Mouse (Mus musculus) forebrain, embryonic 11.5 days (tissue): ENCODE measurements at regions not wholly inside any gene's neighbourhood (a gene's known extent, or its start where the extent isn't known, plus 50 kb on each side); places are given as distances from the start of the nearest gene placed in this dataset.

Source experiments
- ATAC-seq: fragments of 200-750 bp; cut with Nextera tagmentation; replicated peaks from 2 replicates; pipeline ENCODE4 v1.8.0; 2017; ENCODE audit warnings: moderate TSS enrichment; ENCODE audit not compliant: low FRiP score
- DNase-seq: peaks from one replicate; pipeline ENCODE4 v3.0.0-alpha.2; 2017; ENCODE audit warnings: low spot score
- H3K27ac ChIP-seq: fragments of 300-500 bp; sonication (generic); 2 replicates; pipeline ENCODE4 v1.5.1; 2014; ENCODE audit warnings: low read depth, low read length
- H3K27me3 ChIP-seq: fragments of 300-500 bp; sonication (generic); 2 replicates; pipeline ENCODE4 v1.6.1; 2014; ENCODE audit warnings: mild to moderate bottlenecking, low read length, mixed read lengths; ENCODE audit not compliant: control insufficient read depth, insufficient read depth
- H3K36me3 ChIP-seq: fragments of 300-500 bp; sonication (generic); 2 replicates; pipeline ENCODE4 v1.6.1; 2014; ENCODE audit warnings: mild to moderate bottlenecking, low read length, moderate library complexity, mixed read lengths; ENCODE audit not compliant: control insufficient read depth, insufficient read depth
- H3K4me1 ChIP-seq: fragments of 300-500 bp; sonication (generic); replicated peaks from 2 replicates; pipeline ENCODE4 v1.6.1; 2014; ENCODE audit warnings: low read length, mixed read lengths; ENCODE audit not compliant: control insufficient read depth, insufficient read depth
- H3K4me2 ChIP-seq: fragments of 300-500 bp; sonication (generic); 2 replicates; pipeline ENCODE4 v1.6.1; 2014; ENCODE audit warnings: low read depth, mild to moderate bottlenecking, low read length, moderate library complexity, mixed read lengths; ENCODE audit not compliant: severe bottlenecking
- H3K4me3 ChIP-seq: fragments of 300-500 bp; sonication (generic); 2 replicates; pipeline ENCODE4 v1.5.1; 2014; ENCODE audit warnings: low read depth, low read length
- H3K9ac ChIP-seq: fragments of 300-500 bp; sonication (generic); 2 replicates; pipeline ENCODE4 v1.6.1; 2014; ENCODE audit warnings: low read length
- H3K9me3 ChIP-seq: fragments of 300-500 bp; sonication (generic); 2 replicates; pipeline ENCODE4 v1.6.1; 2016; ENCODE audit warnings: low read length, mixed read lengths; ENCODE audit not compliant: control insufficient read depth
- WGBS: fragments of 180-500 bp; shearing (Covaris S2); extraction: QIAGEN DNeasy Blood & Tissue Kit; methylation state at CpG from one replicate; pipeline ENCODE4 v1.1.7; 2014; 5-methylcytosine and 5-hydroxymethylcytosine counted together

- no peak overlapping the region for H3K4me3 ChIP-seq
- 72% methylated on average over 4 of the region's 4 CpGs for WGBS
- H3K4me2 ChIP-seq, result no peak overlapping the region
- no peaks in the 10 kb centered on the region for H3K27me3 ChIP-seq
- ATAC-seq, result no peak
- H3K9ac ChIP-seq, result no peak overlapping the region
- H3K4me1 ChIP-seq, result no peaks in the 10 kb centered on the region
- H3K9me3 ChIP-seq, result no peaks in the 10 kb centered on the region
- no peak overlapping the region for H3K27ac ChIP-seq
- H3K36me3 ChIP-seq, result no peaks in the 10 kb centered on the region
- no peak for DNase-seq
Observed at GRCm38 (mm10) chr4:31395538-31395937, 568.4 kb upstream of the Map3k7 start.

- H3K9ac ChIP-seq, result no peak overlapping the region
- no peaks in the 10 kb centered on the region for H3K9me3 ChIP-seq
- DNase-seq (no peak), ATAC-seq (no peak)
- no peaks in the 10 kb centered on the region for H3K27me3 ChIP-seq
- no peaks in the 10 kb centered on the region for H3K36me3 ChIP-seq
- H3K4me3 ChIP-seq, result no peak overlapping the region
- H3K4me1 ChIP-seq, result no peaks in the 10 kb centered on the region; the same call in 1 of the 2 replicates
- WGBS, result 71% methylated on average over 8 of the region's 8 CpGs
- no peak overlapping the region for H3K27ac ChIP-seq
- no peak overlapping the region for H3K4me2 ChIP-seq
Observed at GRCm38 (mm10) chr4:31403976-31404375, 559.9 kb upstream of the Map3k7 start.

- no peak for DNase-seq
- Histone ChIP-seq H3K4me2 (no peak overlapping the region), H3K36me3 (no peaks in the 10 kb centered on the region), H3K4me1 (no peaks in the 10 kb centered on the region; the same call in 1 of the 2 replicates), H3K9me3 (no peaks in the 10 kb centered on the region), H3K9ac (no peak overlapping the region), H3K27ac (no peak overlapping the region), H3K4me3 (no peak overlapping the region), H3K27me3 (no peaks in the 10 kb centered on the region)
- 76% methylated on average over 16 of the region's 16 CpGs for WGBS
- ATAC-seq, result no peak
Observed at GRCm38 (mm10) chr4:31404840-31405714, 558.8 kb upstream of the Map3k7 start.

- ATAC-seq, result no peak
Observed at GRCm38 (mm10) chr4:31410157-31410556, 553.7 kb upstream of the Map3k7 start.

GRCm38 (mm10) chr4:31411770-31412525 lies 551.9 kb upstream of the Map3k7 start:
- H3K9ac ChIP-seq, result no peak overlapping the region
- H3K4me3 ChIP-seq, result no peak overlapping the region
- H3K4me2 ChIP-seq, result no peak overlapping the region
- no peaks in the 10 kb centered on the region for H3K4me1 ChIP-seq
- H3K27me3 ChIP-seq, result no peaks in the 10 kb centered on the region
- no peaks in the 10 kb centered on the region for H3K36me3 ChIP-seq
- ATAC-seq, result no peak
- DNase-seq, result no peak
- H3K27ac ChIP-seq, result no peak overlapping the region
- no peaks in the 10 kb centered on the region for H3K9me3 ChIP-seq
- 88% methylated on average over 9 of the region's 9 CpGs for WGBS

More at GRCm38 (mm10) chr4:31410157-31410556, 553.7 kb upstream of the Map3k7 start:
- Histone ChIP-seq H3K36me3 (no peaks in the 10 kb centered on the region), H3K27me3 (no peaks in the 10 kb centered on the region), H3K27ac (no peak overlapping the region), H3K4me1 (no peaks in the 10 kb centered on the region), H3K9me3 (no peaks in the 10 kb centered on the region), H3K4me3 (no peak overlapping the region), H3K4me2 (no peak overlapping the region), H3K9ac (no peak overlapping the region)
- no peak for DNase-seq
- WGBS, result 78% methylated on average over 3 of the region's 3 CpGs

- Histone ChIP-seq H3K27me3 (no peaks in the 10 kb centered on the region), H3K9ac (no peak overlapping the region), H3K27ac (no peak overlapping the region), H3K36me3 (no peaks in the 10 kb centered on the region), H3K4me3 (no peak overlapping the region), H3K4me2 (no peak overlapping the region), H3K9me3 (no peaks in the 10 kb centered on the region), H3K4me1 (no peaks in the 10 kb centered on the region)
- 96% methylated on average over 4 of the region's 4 CpGs for WGBS
- no peak for DNase-seq
- ATAC-seq, result no peak
Observed at GRCm38 (mm10) chr4:31417161-31417560, 546.7 kb upstream of the Map3k7 start.

GRCm38 (mm10) chr4:31419240-31419639 lies 544.7 kb upstream of the Map3k7 start:
- H3K4me1 ChIP-seq, result no peaks in the 10 kb centered on the region
- 10% methylated on average over 6 of the region's 6 CpGs for WGBS
- DNase-seq (peak; percentile 76), ATAC-seq (peak; percentile 64)
- H3K9ac ChIP-seq, result no peak overlapping the region
- no peaks in the 10 kb centered on the region for H3K9me3 ChIP-seq
- H3K4me3 ChIP-seq, result no peak overlapping the region
- no peaks in the 10 kb centered on the region for H3K27me3 ChIP-seq
- H3K4me2 ChIP-seq, result no peak overlapping the region
- H3K27ac ChIP-seq, result no peak overlapping the region
- no peaks in the 10 kb centered on the region for H3K36me3 ChIP-seq

GRCm38 (mm10) chr4:31420167-31420566 lies 543.7 kb upstream of the Map3k7 start:
- Histone ChIP-seq H3K4me3 (no peak overlapping the region), H3K9ac (no peak overlapping the region), H3K4me1 (no peaks in the 10 kb centered on the region), H3K36me3 (no peaks in the 10 kb centered on the region), H3K9me3 (no peaks in the 10 kb centered on the region), H3K4me2 (no peak overlapping the region), H3K27ac (no peak overlapping the region), H3K27me3 (no peaks in the 10 kb centered on the region)
- ATAC-seq, result no peak
- no peak for DNase-seq
- WGBS, result 91% methylated on average over 9 of the region's 9 CpGs
